Mouse (Mus musculus): Measurements from ENCODE around the gene Slc5a6.

DNA sequence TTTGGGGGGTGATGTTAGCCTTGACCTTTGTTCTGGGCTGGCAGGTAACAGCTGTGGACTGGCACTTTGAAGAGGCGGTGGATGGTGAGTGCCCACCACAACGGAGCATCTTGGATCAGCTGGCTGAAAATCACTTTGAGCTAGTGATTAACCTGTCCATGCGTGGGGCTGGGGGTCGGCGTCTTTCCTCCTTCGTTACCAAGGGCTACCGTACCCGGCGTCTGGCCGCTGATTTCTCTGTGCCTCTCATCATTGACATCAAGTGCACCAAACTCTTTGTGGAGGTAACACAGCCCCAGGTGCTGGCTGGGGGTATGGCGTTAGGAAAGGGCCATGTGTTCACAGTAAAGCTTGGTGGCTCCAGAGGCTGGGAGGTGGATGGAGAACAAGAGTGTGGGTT, 23.1 kb upstream of the Slc5a6 start:
- TF ChIP-seq USF1 (IDR thresholded peaks at IDR 0.05; ENCODE audit: low read depth, low read length), result no peak
- no peak for TF ChIP-seq CTCF (conservative IDR thresholded peaks at IDR 0.05 in 1 of 2, IDR thresholded peaks at IDR 0.05 in 1 of 2; ENCODE audit: low read depth in 2 of 2, low read length in 2 of 2)
- no peak for TF ChIP-seq POLR2A (IDR thresholded peaks at IDR 0.05; ENCODE audit: low read depth, low read length)
- no peak for TF ChIP-seq MAFK (IDR thresholded peaks at IDR 0.05; ENCODE audit: insufficient replicate concordance, low read length)
- no peak for TF ChIP-seq JUND (conservative IDR thresholded peaks at IDR 0.05; ENCODE audit: low read depth, low read length)
- no peak for TF ChIP-seq ZC3H11A (IDR thresholded peaks at IDR 0.05; ENCODE audit: low read depth, low read length)
- no peak for TF ChIP-seq CHD2 (IDR thresholded peaks at IDR 0.05; ENCODE audit: low read length)
- no peak for TF ChIP-seq POLR2AphosphoS2 (IDR thresholded peaks at IDR 0.05; ENCODE audit: low read depth, low read length)
- no peak for TF ChIP-seq ETS1 (conservative IDR thresholded peaks at IDR 0.05; ENCODE audit: low read depth, low read length)
- no peak for TF ChIP-seq CHD1 (IDR thresholded peaks at IDR 0.05; ENCODE audit: low read depth, low read length)

Data from CH12.LX (cell line).